Mouse (Mus musculus) testis, adult 2 months (tissue): ENCODE results near the gene Gse1. TPM values are rescaled to one million over a fixed set of nuclear protein-coding genes. Genes with fewer than 3 reads are reported as not detected.
"Not testable (repeated sequence)": the region's sequence is repeated elsewhere in the genome, so short reads cannot be mapped to it uniquely, and the experiment has no call there.

ENCODE experiments used
- H3K27ac ChIP-seq: fragments of 200-500 bp; 2 replicates; pipeline ENCODE4 v1.5.1; 2012; ENCODE audit warnings: low read depth, low read length; ENCODE audit not compliant: control insufficient read depth, insufficient read depth
- H3K27me3 ChIP-seq: fragments of 200-500 bp; 2 replicates; pipeline ENCODE4 v1.6.1; 2012; ENCODE audit warnings: mild to moderate bottlenecking, low read length, moderate library complexity; ENCODE audit not compliant: control insufficient read depth, insufficient read depth
- H3K36me3 ChIP-seq: fragments of 200-500 bp; 2 replicates; pipeline ENCODE4 v1.6.1; 2012; ENCODE audit warnings: mild to moderate bottlenecking, low read length; ENCODE audit not compliant: control insufficient read depth, insufficient read depth
- H3K4me1 ChIP-seq: fragments of 200-500 bp; 2 replicates; pipeline ENCODE4 v1.6.1; 2012; ENCODE audit warnings: low read length; ENCODE audit not compliant: control insufficient read depth, insufficient read depth
- H3K4me3 ChIP-seq: fragments of 200-500 bp; 2 replicates; pipeline ENCODE4 v1.5.1; 2012; ENCODE audit warnings: low read depth, mild to moderate bottlenecking, low read length, moderate library complexity, mixed read lengths; ENCODE audit not compliant: control insufficient read depth
- CTCF ChIP-seq: fragments of 200-500 bp; IDR thresholded peaks from 2 replicates; pipeline ENCODE4 v1.5.1; 2012; ENCODE audit warnings: low read depth, mild to moderate bottlenecking, inconsistent platforms, low read length, moderate library complexity; ENCODE audit not compliant: control insufficient read depth, insufficient read depth, insufficient replicate concordance
- POLR2A ChIP-seq: fragments of 200-500 bp; IDR thresholded peaks from 2 replicates; pipeline ENCODE4 v1.6.1; 2012; ENCODE audit warnings: low read depth, mild to moderate bottlenecking, inconsistent platforms, low read length, moderate library complexity; ENCODE audit not compliant: control insufficient read depth
- polyA plus RNA-seq: library from polyadenylated mRNA; depleted of rRNA; stranded (reverse); fragments of >200 nt; gene quantifications from 2 replicates; pipeline ENCODE4 v1.2.3, GENCODE M21; 2012

Gene Gse1
- polyA plus RNA-seq, 1 experiment = 4.0 TPM

- H3K27me3 ChIP-seq = no peaks in the 10 kb centered on the region
- H3K36me3 ChIP-seq = no peaks in the 10 kb centered on the region
- no peak overlapping the region for H3K27ac ChIP-seq
- TF ChIP-seq POLR2A = no peak
- TF ChIP-seq CTCF = peak; percentile 25; the same call in 1 of the 2 replicates
- H3K4me1 ChIP-seq = peaks cover 10% of the 10 kb centered on the region
- H3K4me3 ChIP-seq = no peak overlapping the region
These were observed 98.9 kb downstream of the Gse1 start for GRCm38 (mm10) chr8:120327131-120327554.

GRCm38 (mm10) chr8:120328361-120329022, 100.2 kb downstream of the Gse1 start:
- TF ChIP-seq CTCF = no peak
- TF ChIP-seq POLR2A = no peak
- Histone ChIP-seq H3K4me1 (peaks cover 14% of the 10 kb centered on the region), H3K36me3 (no peaks in the 10 kb centered on the region), H3K4me3 (no peak overlapping the region), H3K27me3 (no peaks in the 10 kb centered on the region), H3K27ac (peak overlapping the region; percentile 77)

DNA sequence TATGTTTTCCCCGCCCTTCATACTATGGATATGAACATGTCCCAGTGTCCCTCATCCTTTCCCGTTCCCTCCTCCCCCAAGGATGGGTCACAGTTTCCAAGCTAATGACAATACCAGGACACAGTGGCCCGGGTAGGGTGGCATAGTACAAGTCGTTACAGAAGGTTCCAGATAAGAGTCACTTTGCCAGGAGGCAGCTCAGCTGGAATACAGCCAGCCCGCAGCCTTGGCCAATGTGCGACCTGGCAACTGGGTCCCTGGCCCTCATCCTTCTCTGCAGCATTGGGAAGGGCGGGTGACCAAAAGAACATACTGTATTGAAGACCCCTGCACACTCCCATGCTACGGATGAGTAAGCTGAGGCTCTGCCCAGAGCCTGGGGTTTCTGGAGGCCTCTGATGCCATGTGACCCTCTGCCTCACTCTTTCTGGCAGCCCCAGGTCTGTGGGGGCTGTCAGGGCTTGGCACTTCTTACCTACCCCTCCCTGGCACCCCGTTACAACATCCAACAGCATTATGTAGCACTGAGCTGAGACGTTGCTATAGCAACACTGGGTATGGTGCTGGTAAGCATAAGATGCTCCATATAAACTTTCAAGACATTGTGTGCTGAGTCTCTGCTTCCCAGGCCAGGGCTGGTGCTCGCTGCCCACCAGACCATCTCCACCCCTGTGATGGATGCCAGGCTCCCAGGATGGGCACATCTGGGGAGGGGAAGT, 100.9 kb downstream of the Gse1 start:
- H3K27ac ChIP-seq = peak overlapping the region; percentile 77; the same call in 1 of the 2 replicates
- no peaks in the 10 kb centered on the region for H3K36me3 ChIP-seq
- peaks cover 14% of the 10 kb centered on the region for H3K4me1 ChIP-seq
- TF ChIP-seq POLR2A = no peak
- no peak for TF ChIP-seq CTCF
- H3K4me3 ChIP-seq = peak overlapping the region; percentile 10; the same call in 1 of the 2 replicates
- no peaks in the 10 kb centered on the region for H3K27me3 ChIP-seq

- Histone ChIP-seq H3K36me3 (no peaks in the 10 kb centered on the region), H3K4me1 (peaks cover 16% of the 10 kb centered on the region), H3K27me3 (no peaks in the 10 kb centered on the region), H3K27ac (peak overlapping the region; percentile 77), H3K4me3 (peak overlapping the region; percentile 45)
- no peak for TF ChIP-seq POLR2A
- TF ChIP-seq CTCF = no peak
These were observed 102.8 kb downstream of the Gse1 start for GRCm38 (mm10) chr8:120331027-120331426.

GRCm38 (mm10) chr8:120332379-120333229, 104.3 kb downstream of the Gse1 start:
- TF ChIP-seq POLR2A = no peak
- peak; percentile 17; the same call in 1 of the 2 replicates for TF ChIP-seq CTCF
- H3K4me3 ChIP-seq = no peak overlapping the region
- H3K27me3 ChIP-seq = no peaks in the 10 kb centered on the region
- H3K36me3 ChIP-seq = no peaks in the 10 kb centered on the region
- peaks cover 19% of the 10 kb centered on the region for H3K4me1 ChIP-seq
- no peak overlapping the region for H3K27ac ChIP-seq

DNA sequence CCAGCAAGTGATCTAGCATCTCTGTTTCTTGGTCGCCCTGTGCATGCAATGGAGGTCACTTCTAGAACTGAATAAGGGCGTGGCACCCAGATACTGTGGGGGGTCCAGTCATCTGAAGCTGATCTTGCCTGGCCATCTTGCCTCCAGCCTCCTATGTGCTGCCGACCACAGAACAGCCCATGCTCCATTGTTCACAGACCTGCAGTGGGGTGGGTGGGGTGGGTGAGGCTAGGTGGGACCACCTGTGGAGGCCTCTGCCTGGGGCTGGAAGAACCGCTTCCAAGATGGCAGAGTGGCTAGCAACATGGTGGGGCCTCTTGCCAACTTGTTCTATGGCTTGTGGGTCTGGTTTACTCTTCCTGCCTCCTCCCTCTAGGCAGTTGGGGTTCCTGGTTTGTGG, 105.4 kb downstream of the Gse1 start:
- Histone ChIP-seq H3K27me3 (no peaks in the 10 kb centered on the region), H3K4me1 (peaks cover 17% of the 10 kb centered on the region), H3K27ac (no peak overlapping the region), H3K36me3 (no peaks in the 10 kb centered on the region), H3K4me3 (no peak overlapping the region)
- TF ChIP-seq POLR2A (no peak), CTCF (no peak)

DNA sequence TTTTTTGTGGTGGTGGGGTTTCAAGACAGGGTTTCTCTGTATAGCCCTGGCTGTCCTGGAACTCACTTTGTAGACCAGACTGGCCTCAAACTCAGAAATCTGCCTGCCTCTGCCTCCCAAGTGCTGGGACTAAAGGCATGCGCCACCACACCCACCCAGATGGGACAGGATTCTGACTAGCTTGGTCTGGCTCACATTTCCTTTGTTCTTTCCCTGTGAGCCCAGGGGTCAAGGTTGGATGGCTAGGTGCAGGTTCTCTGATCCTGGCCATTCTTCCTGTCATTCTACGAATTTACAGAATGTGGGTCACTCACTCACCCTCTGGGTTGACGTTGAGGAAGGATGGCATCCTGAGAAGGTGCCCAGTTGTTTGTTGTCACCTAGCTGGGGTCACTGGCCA, 106.0 kb downstream of the Gse1 start:
- not testable (repeated sequence) for H3K27me3 ChIP-seq, H3K36me3 ChIP-seq, H3K4me3 ChIP-seq
- Histone ChIP-seq H3K4me1 (peaks cover 16% of the 10 kb centered on the region), H3K27ac (0 out of 2 replicates have a peak overlapping the region, but pooled peaks have one; percentile 26)
